Mouse (Mus musculus) MEL (cell line): ENCODE data around the gene Gm38392. TPM values are rescaled to one million over a fixed set of nuclear protein-coding genes. Genes with fewer than 3 reads are reported as not detected.
"Not testable (repeated sequence)": the region's sequence is repeated elsewhere in the genome, so short reads cannot be mapped to it uniquely, and the experiment has no call there.

ENCODE experiments used
- DNase-seq: peaks from one replicate; pipeline ENCODE4 v3.0.0; 2011; ENCODE audit warnings: low read depth, low spot score
- H3K27ac ChIP-seq: 2 replicates; pipeline ENCODE4 v1.5.1; 2012; ENCODE audit warnings: low read depth, mild to moderate bottlenecking, control low read depth, low read length, moderate library complexity; ENCODE audit not compliant: control insufficient read depth
- H3K27me3 ChIP-seq, 2 experiments: fragments of 150-350 bp in 1 of 2; sonication (generic) in 1 of 2; 2 replicates each; pipeline ENCODE4 v1.6.1; 2012; ENCODE audit warnings: low read length in 2 of 2, mild to moderate bottlenecking in 2 of 2, improper control_type of control experiment in 1 of 2, moderate library complexity in 1 of 2; ENCODE audit not compliant: insufficient read depth in 2 of 2, control insufficient read depth in 1 of 2
- H3K36me3 ChIP-seq, 2 experiments: 2 replicates each; pipeline ENCODE4 v1.6.1; 2012 to 2014; ENCODE audit warnings: low read length in 2 of 2, improper control_type of control experiment in 1 of 2, inconsistent platforms in 1 of 2, mild to moderate bottlenecking in 1 of 2; ENCODE audit not compliant: insufficient read depth in 2 of 2, control insufficient read depth in 1 of 2
- H3K4me1 ChIP-seq, 2 experiments: fragments of 150-350 bp in 1 of 2; sonication (generic) in 1 of 2; 2 replicates each; pipeline ENCODE4 v1.6.1; 2012; ENCODE audit warnings: low read length in 2 of 2, improper control_type of control experiment in 1 of 2, mild to moderate bottlenecking in 1 of 2; ENCODE audit not compliant: insufficient read depth in 2 of 2, control insufficient read depth in 1 of 2
- H3K4me3 ChIP-seq, 2 experiments: fragments of 150-350 bp in 1 of 2; sonication (generic) in 1 of 2; 2 replicates each; pipeline ENCODE4 v1.5.1; 2012; ENCODE audit warnings: low read depth in 2 of 2, low read length in 2 of 2, mild to moderate bottlenecking in 2 of 2, moderate library complexity in 2 of 2, control low read depth in 1 of 2, improper control_type of control experiment in 1 of 2; ENCODE audit not compliant: control insufficient read depth in 1 of 2, insufficient read depth in 1 of 2
- H3K79me2 ChIP-seq: 2 replicates; pipeline ENCODE4 v1.6.1; 2012; ENCODE audit warnings: mild to moderate bottlenecking, low read length, moderate library complexity; ENCODE audit not compliant: control insufficient read depth, poor library complexity, insufficient read depth
- H3K9ac ChIP-seq: 2 replicates; pipeline ENCODE4 v1.6.1; 2012; ENCODE audit warnings: low read depth, mild to moderate bottlenecking, control low read depth, low read length, moderate library complexity; ENCODE audit not compliant: control insufficient read depth, poor library complexity, severe bottlenecking
- H3K9me3 ChIP-seq: fragments of 150-350 bp; sonication (generic); replicated peaks from 2 replicates; pipeline ENCODE4 v1.6.1; 2012; ENCODE audit warnings: mild to moderate bottlenecking, low read length, improper control_type of control experiment, moderate library complexity; ENCODE audit not compliant: insufficient read depth
- KAT2A ChIP-seq: conservative IDR thresholded peaks from 2 replicates; pipeline ENCODE4 v1.6.1; 2012; ENCODE audit warnings: low read depth, low read length, improper control_type of control experiment, inconsistent platforms
- ZNF384 ChIP-seq: IDR thresholded peaks from 2 replicates; pipeline ENCODE4 v1.6.1; 2012; ENCODE audit warnings: low read depth, mild to moderate bottlenecking, inconsistent platforms, low read length, improper control_type of control experiment
- polyA plus RNA-seq, 2 experiments: library from polyadenylated mRNA; stranded (reverse) in 1 of 2; unstranded in 1 of 2; fragments of >175 nt in 1 of 2; fragments of >200 nt in 1 of 2; gene quantifications; 2 replicates each; pipeline versions ENCODE4 v1.2.1 to v1.2.4; 2012; ENCODE audit warnings: low replicate concordance in 2 of 2, low read depth in 1 of 2; ENCODE audit not compliant: insufficient read length in 2 of 2, insufficient read depth in 1 of 2, missing spikeins in 1 of 2
- total RNA-seq: library from RNA; depleted of rRNA; stranded (reverse); fragments of 300-350 nt; gene quantifications from 2 replicates; pipeline ENCODE4 v1.2.3, GENCODE M21; 2012

The Gm38392 gene
- total and polyA plus RNA-seq, 3 experiments, result 0.69 to 0.84 TPM; not detected in 1

DNA sequence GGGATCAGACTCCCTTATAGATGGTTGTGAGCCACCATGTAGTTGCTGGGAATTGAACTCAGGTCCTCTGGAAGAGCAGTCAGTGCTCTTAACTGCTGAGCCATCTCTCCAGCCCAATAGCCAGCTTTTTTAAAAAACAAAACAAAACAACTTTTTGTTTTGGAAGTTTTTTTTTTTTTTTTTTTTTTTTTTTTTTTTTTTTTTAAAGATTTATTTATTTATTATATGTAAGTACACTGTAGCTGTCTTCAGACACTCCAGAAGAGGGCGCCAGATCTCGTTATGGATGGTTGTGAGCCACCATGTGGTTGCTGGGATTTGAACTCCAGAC is 1.5 kb downstream of the Gm38392 start:
- H3K9me3 ChIP-seq, H3K79me2 ChIP-seq, H3K27me3 ChIP-seq, DNase-seq, H3K4me1 ChIP-seq, H3K9ac ChIP-seq, H3K36me3 ChIP-seq, H3K4me3 ChIP-seq, H3K27ac ChIP-seq: not testable (repeated sequence)
- TF ChIP-seq ZNF384, result peak; percentile 75

GRCm38 (mm10) chr3:88284815-88285564 is 2.0 kb downstream of the Gm38392 start:
- not testable (repeated sequence) for H3K9ac ChIP-seq, H3K27me3 ChIP-seq, DNase-seq, H3K9me3 ChIP-seq, H3K27ac ChIP-seq, H3K4me3 ChIP-seq, H3K4me1 ChIP-seq, H3K36me3 ChIP-seq, H3K79me2 ChIP-seq

GRCm38 (mm10) chr3:88281141-88281916 is 5.7 kb downstream of the Gm38392 start:
- not testable (repeated sequence) for H3K4me3 ChIP-seq, H3K9ac ChIP-seq, H3K4me1 ChIP-seq, DNase-seq, H3K36me3 ChIP-seq, H3K79me2 ChIP-seq, H3K27me3 ChIP-seq, H3K27ac ChIP-seq, H3K9me3 ChIP-seq

DNA sequence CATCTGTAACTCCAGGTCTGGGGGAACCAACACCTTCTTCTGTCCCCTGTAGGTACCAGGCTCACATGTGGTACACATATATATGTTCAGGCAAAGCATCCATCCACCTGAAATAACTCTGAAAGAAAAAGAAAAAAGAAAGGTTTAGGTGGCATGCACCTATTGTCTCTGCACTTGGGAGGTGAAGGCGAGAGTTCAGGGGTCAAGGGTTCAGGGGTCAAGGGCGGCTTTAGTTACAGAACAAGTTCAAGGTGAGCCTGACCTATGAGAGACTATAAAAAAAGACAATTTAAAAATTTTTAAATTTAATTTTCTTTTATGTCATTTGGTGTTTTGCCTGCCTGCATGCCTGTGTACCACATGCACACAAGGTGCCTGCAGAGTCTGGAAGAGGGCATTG is 7.0 kb downstream of the Gm38392 start:
- no peaks in the 10 kb centered on the region; a peak in 1 of 4 replicates for H3K36me3 ChIP-seq
- H3K9ac ChIP-seq, result no peak overlapping the region
- 0 out of 4 replicates have a peak, but pooled peaks cover 0 to 3% of the 10 kb centered on the region in 2 experiments for H3K4me1 ChIP-seq
- H3K9me3 ChIP-seq, result no peaks in the 10 kb centered on the region
- no peaks in the 10 kb centered on the region for H3K27me3 ChIP-seq
- H3K27ac ChIP-seq, result no peak overlapping the region
- H3K4me3 ChIP-seq, result no peak overlapping the region
- no peaks in the 10 kb centered on the region for H3K79me2 ChIP-seq
- no peak for DNase-seq
- TF ChIP-seq KAT2A, result no peak
- TF ChIP-seq ZNF384, result no peak
